Mouse (Mus musculus): ENCODE measurements around the gene Kcnh5. TPM values are rescaled to one million over a fixed set of nuclear protein-coding genes. Genes with fewer than 3 reads are reported as not detected.

Kcnh5 gene
- polyA plus RNA-seq, 1 experiment from 2014 or later: 1.2 TPM

DNA sequence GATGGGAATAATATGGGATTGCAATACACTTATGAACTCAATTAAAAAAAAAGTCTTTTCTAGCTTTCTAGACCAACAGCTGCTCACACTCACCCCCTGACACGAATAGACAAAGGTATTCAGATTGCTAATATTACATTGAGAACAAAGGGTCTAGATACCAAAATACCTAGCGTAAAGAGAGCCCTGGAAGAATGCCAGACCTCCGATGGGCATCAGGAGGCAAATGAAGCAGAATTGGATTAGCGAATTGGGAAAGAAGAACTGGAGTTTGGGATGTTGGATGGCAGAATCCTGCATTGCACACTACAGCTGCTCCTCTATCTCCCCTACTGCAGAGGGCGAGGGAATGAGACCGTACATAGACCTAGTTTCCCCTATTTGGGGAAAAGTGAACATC, 275.8 kb downstream of the Kcnh5 start:
- H3K9ac ChIP-seq: no peak overlapping the region
- no peaks in the 10 kb centered on the region for H3K4me1 ChIP-seq
- 81% methylated on average over 6 of the region's 6 CpGs for WGBS
- no peaks in the 10 kb centered on the region for H3K9me3 ChIP-seq
- no peak overlapping the region for H3K4me3 ChIP-seq (replicated peaks)
- no peak overlapping the region for H3K4me2 ChIP-seq
- H3K27ac ChIP-seq: no peak overlapping the region
- H3K36me3 ChIP-seq (replicated peaks): no peaks in the 10 kb centered on the region
- no peak for ATAC-seq (ENCODE audit: low FRiP score)
- H3K27me3 ChIP-seq: no peaks in the 10 kb centered on the region

DNA sequence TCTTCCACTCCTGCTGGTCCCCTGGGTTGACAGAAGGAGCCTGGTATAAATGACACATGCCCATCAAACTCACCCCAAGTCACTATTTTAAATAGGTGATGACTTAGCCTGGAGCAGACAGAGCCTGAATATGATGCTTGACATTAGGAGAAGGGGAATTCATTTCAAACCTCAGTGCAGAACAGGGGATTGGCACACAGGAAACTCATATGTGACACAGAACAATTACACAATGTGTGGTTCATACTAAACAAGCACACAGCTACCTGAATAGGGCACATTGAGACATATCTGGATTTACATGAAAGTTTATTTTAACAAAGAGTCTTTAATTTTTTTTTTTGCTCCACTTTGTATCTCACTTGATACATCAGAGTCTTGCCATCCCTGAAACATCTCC, 276.4 kb downstream of the Kcnh5 start:
- ATAC-seq (ENCODE audit: low FRiP score): no peak
- Histone ChIP-seq H3K27me3 (no peaks in the 10 kb centered on the region), H3K4me2 (no peak overlapping the region), H3K27ac (no peak overlapping the region), H3K9me3 (no peaks in the 10 kb centered on the region), H3K4me3 (replicated peaks) (no peak overlapping the region), H3K9ac (no peak overlapping the region), H3K36me3 (replicated peaks) (no peaks in the 10 kb centered on the region), H3K4me1 (no peaks in the 10 kb centered on the region)

DNA sequence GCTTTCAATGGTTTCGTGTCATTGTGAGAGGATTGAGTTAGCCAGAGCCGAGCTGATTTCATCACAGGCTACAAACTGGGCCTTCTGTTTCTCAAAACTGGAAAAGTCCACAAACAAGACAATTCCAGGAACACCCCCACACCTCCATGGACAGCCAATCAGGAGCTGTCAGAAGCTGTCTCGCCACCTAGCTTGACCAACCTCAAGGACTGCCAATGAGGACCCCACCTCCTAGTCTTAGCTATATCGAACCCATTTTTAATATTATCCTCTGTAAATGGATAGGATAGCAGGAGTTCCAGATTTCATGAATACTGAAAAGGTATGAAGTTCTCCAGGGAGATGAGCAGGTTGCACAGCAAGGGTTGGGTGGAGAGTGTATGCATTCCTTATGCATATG, 278.1 kb downstream of the Kcnh5 start:
- no peaks in the 10 kb centered on the region for H3K27me3 ChIP-seq
- H3K4me3 ChIP-seq (replicated peaks): no peak overlapping the region
- H3K9ac ChIP-seq: no peak overlapping the region
- no peaks in the 10 kb centered on the region for H3K4me1 ChIP-seq
- H3K27ac ChIP-seq: no peak overlapping the region
- WGBS: 91% methylated on average over 4 of the region's 4 CpGs
- no peak for ATAC-seq (ENCODE audit: low FRiP score)
- H3K4me2 ChIP-seq: no peak overlapping the region
- H3K36me3 ChIP-seq (replicated peaks): no peaks in the 10 kb centered on the region
- no peaks in the 10 kb centered on the region for H3K9me3 ChIP-seq

DNA sequence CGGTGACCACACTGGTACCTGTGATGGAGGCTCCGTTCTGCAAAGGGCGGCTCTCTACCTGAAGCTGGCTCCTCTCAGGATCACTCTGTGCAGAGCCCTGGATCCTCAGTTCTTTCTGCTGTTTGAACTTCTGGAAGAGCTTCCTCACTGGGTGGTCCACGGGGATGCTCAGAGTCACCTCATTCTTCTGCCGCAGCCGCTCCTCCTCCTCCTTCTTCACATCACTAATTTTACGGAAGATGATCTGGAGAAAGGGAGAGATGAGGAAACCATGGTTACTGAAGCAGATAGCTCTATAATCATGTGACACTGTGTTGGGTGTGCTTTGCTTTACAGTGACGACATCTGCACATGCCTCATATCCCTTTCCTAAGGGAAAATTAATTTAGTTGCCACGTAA, 278.9 kb downstream of the Kcnh5 start:
- 94% methylated on average over 9 of the region's 9 CpGs for WGBS
- Histone ChIP-seq H3K4me3 (replicated peaks) (no peak overlapping the region), H3K27me3 (no peaks in the 10 kb centered on the region), H3K4me1 (no peaks in the 10 kb centered on the region), H3K36me3 (replicated peaks) (no peaks in the 10 kb centered on the region), H3K4me2 (no peak overlapping the region), H3K27ac (no peak overlapping the region), H3K9me3 (no peaks in the 10 kb centered on the region), H3K9ac (no peak overlapping the region)
- no peak for ATAC-seq (ENCODE audit: low FRiP score)

DNA sequence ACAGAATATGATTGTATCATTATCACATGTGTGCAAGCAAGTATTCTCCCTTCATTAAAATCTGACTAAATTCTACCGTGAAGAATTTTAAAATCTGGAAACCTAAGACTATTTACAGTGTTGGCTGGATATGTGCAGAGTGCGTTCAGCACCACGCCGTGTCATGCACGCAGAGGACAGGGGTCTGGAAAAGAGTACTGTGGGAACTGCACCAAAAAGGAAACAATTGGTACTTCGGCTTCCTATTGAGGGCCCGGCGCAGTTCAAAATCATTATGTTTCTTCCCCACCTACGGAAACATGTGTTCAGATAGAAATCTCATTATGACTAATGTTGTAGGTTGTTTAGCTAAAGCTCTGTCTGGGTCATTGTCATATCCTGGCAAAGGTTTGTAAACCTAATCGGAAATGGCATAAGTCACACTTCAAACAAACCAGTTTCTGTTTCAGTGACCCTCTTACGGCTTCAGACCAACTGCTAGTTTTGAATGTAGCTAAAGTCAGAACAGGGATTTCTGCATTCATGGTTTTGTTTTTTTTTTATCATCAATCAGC, 282.2 kb downstream of the Kcnh5 start:
- 90% methylated on average over 11 of the region's 11 CpGs for WGBS
- Histone ChIP-seq H3K4me3 (replicated peaks) (no peak overlapping the region), H3K9ac (no peak overlapping the region), H3K4me2 (no peak overlapping the region), H3K27me3 (no peaks in the 10 kb centered on the region), H3K27ac (no peak overlapping the region), H3K4me1 (no peaks in the 10 kb centered on the region), H3K9me3 (no peaks in the 10 kb centered on the region), H3K36me3 (replicated peaks) (no peaks in the 10 kb centered on the region)
- no peak for ATAC-seq (ENCODE audit: low FRiP score)

DNA sequence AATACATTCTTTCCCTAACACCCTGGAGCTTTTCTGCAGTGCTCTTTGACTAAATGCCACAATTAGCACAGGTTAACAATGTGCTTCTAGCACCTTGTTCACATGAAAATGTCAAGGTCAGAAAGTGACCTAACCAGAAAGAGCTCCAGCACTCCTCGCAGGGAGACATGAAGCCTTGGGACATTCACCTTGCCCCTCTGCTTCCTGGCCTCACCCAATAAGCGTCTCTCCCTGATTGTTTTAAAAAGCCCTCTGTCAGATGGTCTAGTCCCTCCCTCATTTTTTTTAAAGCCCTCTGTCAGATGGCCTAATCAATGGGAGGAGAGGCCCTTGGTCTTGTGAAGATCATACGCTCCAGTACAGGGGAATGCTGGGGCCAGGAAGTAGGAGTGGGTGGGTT, 287.7 kb downstream of the Kcnh5 start:
- no peak overlapping the region for H3K27ac ChIP-seq
- H3K4me2 ChIP-seq: no peak overlapping the region
- H3K9me3 ChIP-seq: no peaks in the 10 kb centered on the region
- ATAC-seq (ENCODE audit: low FRiP score): no peak
- H3K4me3 ChIP-seq (replicated peaks): no peak overlapping the region
- H3K36me3 ChIP-seq (replicated peaks): no peaks in the 10 kb centered on the region
- WGBS: 59% methylated on average over 3 of the region's 3 CpGs
- no peaks in the 10 kb centered on the region for H3K4me1 ChIP-seq
- no peaks in the 10 kb centered on the region for H3K27me3 ChIP-seq
- H3K9ac ChIP-seq: no peak overlapping the region

DNA sequence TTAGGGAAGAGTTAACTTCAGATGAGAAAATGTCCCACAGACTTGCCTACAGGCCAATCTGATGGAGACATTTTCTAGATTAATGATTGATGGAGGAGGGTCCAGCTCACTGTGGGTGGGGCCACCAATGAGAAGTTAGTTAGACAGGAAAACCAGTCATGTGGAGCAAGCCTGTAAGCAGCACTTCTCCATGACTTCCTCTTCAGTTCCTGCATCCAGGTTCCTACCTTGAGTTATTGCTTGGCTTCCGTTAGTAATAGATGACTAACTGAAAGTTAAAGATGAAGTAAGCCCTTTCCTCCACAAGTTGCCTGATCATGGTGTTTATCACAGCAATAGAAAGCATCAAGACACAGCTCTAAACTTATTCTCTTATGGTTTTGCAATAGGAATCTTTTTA, 290.1 kb downstream of the Kcnh5 start:
- 91% methylated on average over 1 of the region's 1 CpGs for WGBS
- Histone ChIP-seq H3K9me3 (no peaks in the 10 kb centered on the region), H3K9ac (no peak overlapping the region), H3K36me3 (replicated peaks) (no peaks in the 10 kb centered on the region), H3K4me2 (no peak overlapping the region), H3K4me1 (no peaks in the 10 kb centered on the region), H3K27ac (no peak overlapping the region), H3K27me3 (no peaks in the 10 kb centered on the region), H3K4me3 (replicated peaks) (no peak overlapping the region)
- ATAC-seq (ENCODE audit: low FRiP score): no peak

DNA sequence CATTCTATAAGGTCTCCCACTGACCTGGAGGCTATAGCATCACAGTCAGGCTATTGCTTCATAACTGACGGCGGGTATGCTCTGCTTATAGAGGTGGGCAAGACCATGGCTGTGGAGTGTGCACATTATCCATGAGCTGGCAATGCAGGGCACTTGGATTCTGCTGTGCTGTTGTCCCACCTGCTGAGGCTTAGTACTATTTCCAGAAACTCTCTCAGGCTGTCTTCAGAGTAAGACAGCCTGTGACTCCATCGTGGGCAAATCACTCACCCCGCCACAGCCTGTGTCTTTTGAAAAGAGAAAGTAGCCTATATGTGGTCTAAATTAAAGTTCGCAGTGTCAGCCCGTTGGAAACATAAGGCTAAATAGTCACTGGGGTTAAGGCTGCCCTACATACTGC, 295.8 kb downstream of the Kcnh5 start:
- Histone ChIP-seq H3K9ac (no peak overlapping the region), H3K36me3 (replicated peaks) (no peaks in the 10 kb centered on the region), H3K27ac (no peak overlapping the region), H3K4me1 (no peaks in the 10 kb centered on the region), H3K9me3 (no peaks in the 10 kb centered on the region), H3K4me3 (replicated peaks) (no peak overlapping the region), H3K27me3 (no peaks in the 10 kb centered on the region), H3K4me2 (no peak overlapping the region)
- no peak for ATAC-seq (ENCODE audit: low FRiP score)
- 86% methylated on average over 6 of the region's 6 CpGs for WGBS

DNA sequence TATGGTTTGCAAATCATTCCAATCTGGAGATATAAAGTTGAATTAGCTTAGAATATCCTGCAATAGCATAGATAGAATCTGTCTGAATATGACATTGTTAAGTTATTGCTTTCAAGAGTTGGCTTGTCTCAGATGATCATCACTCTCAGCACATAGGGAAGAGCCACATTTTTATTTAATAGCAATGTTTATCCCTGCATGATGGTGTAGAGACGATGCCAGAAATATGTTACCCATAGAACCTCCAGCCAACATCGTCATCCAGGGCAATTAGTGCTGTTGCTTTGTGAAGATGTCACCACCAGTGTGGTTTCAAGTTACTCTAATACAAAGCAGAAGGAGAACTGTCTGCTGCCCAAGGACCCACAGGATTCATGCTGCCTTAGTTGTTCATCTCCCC, 321.5 kb downstream of the Kcnh5 start:
- ATAC-seq (ENCODE audit: low FRiP score): no peak
- Histone ChIP-seq H3K36me3 (replicated peaks) (no peaks in the 10 kb centered on the region), H3K4me2 (no peak overlapping the region), H3K27ac (no peak overlapping the region), H3K4me3 (replicated peaks) (no peak overlapping the region), H3K9me3 (no peaks in the 10 kb centered on the region), H3K27me3 (no peaks in the 10 kb centered on the region), H3K9ac (no peak overlapping the region), H3K4me1 (peaks cover 3% of the 10 kb centered on the region)
- 61% methylated on average over 2 of the region's 2 CpGs for WGBS

DNA sequence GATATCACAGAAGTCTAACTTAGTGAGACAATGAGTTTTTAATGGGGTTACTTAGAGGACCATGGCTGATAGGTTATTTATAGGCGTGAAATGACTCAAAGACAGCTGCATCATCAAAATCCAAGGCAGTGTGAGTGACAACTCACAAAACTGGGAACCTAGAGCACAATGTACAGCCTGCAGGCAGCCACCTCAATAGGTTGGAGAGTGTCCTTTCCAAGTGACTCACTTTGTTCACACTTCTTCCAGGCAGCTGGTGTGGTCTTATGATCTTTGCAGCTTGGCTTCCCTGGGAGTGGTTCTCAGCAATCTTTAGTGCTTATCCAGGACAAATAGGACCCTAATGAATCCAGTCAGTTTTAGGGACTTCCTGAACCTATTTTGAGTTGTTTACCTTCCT, 322.9 kb downstream of the Kcnh5 start:
- no peak for ATAC-seq (ENCODE audit: low FRiP score)
- WGBS: 73% methylated on average over 1 of the region's 1 CpGs
- H3K9ac ChIP-seq: no peak overlapping the region

DNA sequence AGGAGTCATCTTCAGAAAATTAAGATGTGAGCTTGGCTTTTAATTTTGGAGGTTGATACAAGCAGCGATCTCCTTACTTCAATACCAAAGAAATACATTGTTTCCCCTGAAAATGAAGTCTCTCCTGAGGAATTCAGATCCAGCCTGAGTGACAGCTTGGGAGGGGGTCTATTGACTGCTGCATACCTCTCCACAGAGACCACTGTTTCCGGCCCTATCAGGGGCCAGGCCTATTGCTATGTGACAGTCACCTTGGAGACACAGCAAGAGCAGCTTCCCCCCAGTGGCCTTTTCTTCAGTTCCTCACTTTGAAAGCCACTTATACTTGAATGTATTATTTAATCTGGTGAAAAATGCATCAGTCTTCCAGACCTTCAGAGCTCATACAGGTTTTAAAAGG, 326.8 kb downstream of the Kcnh5 start:
- WGBS: 9% methylated on average over 2 of the region's 2 CpGs
- ATAC-seq (ENCODE audit: low FRiP score): peak; percentile 81; the same call in 1 of the 2 replicates

More for the DNA sequence above, 322.9 kb downstream of the Kcnh5 start:
- Histone ChIP-seq H3K4me2 (no peak overlapping the region), H3K4me3 (replicated peaks) (no peak overlapping the region), H3K27ac (no peak overlapping the region), H3K27me3 (no peaks in the 10 kb centered on the region), H3K4me1 (peaks cover 12% of the 10 kb centered on the region), H3K9me3 (no peaks in the 10 kb centered on the region), H3K36me3 (replicated peaks) (no peaks in the 10 kb centered on the region)

DNA sequence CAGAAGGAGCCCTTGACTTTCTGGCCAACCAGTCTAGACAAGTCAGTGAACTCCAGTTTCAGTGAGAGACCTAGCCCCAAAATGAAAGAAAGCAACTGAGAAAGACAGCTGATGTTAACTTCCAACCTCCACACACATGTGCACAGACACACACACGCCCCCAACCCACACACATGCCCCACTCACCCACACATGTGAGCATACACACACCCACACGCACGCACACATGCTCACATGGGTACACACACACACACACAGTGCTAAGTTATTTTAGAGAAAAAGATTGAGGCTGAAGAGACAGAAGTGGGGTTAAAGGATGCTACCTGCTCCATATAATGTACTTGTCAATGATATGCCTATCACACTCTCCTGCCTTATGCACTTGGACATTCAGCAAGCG, 327.2 kb downstream of the Kcnh5 start:
- Histone ChIP-seq H3K9me3 (no peaks in the 10 kb centered on the region), H3K36me3 (replicated peaks) (no peaks in the 10 kb centered on the region), H3K27ac (peak overlapping the region; percentile 42; the same call in 1 of the 2 replicates), H3K4me3 (replicated peaks) (no peak overlapping the region), H3K27me3 (no peaks in the 10 kb centered on the region), H3K4me2 (no peak overlapping the region), H3K4me1 (peaks cover 12% of the 10 kb centered on the region), H3K9ac (no peak overlapping the region)
- WGBS: 74% methylated on average over 4 of the region's 4 CpGs
- ATAC-seq (ENCODE audit: low FRiP score): no peak

More for the DNA sequence above, 326.8 kb downstream of the Kcnh5 start:
- no peak overlapping the region for H3K27ac ChIP-seq
- H3K4me2 ChIP-seq: peak overlapping the region; percentile 10; the same call in 1 of the 2 replicates
- H3K4me3 ChIP-seq (replicated peaks): no peak overlapping the region
- peaks cover 12% of the 10 kb centered on the region for H3K4me1 ChIP-seq
- H3K9me3 ChIP-seq: no peaks in the 10 kb centered on the region
- no peaks in the 10 kb centered on the region for H3K36me3 ChIP-seq (replicated peaks)
- no peaks in the 10 kb centered on the region for H3K27me3 ChIP-seq
- H3K9ac ChIP-seq: no peak overlapping the region

DNA sequence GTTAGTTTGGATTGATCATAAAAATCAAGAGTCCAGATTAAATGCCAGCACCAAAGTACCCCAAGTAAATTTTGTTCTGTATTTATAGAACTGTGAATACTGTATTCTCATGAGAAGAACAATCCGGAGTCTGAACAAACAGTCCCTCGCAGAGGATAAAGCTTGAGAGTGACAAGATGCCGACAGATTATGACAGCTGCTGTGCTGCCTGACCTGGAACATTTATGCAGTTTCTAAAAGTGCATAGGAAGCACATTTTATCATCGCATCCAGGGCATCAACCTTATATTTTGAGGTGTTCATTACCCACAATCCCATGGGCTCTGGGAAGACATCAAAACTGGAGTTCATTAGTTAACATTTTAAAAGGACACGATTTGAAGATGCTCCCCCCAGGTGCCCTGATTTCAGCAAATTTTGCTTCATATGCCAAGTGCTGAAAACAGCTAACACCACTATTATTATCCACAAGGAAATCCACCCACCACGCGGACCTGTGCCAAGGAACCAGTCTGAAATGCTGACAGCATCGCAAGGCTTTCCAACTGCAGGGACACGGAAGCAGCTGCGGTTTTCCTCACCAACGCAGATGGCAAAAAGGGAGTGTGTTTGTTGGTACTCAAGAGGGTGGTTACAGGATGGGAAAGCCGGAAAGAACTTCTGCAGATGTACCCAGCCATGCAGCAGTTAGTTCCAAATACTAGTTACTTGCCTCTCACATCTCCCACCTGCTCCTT, 328.4 kb downstream of the Kcnh5 start:
- H3K27ac ChIP-seq: no peak overlapping the region
- no peak overlapping the region for H3K4me2 ChIP-seq
- no peaks in the 10 kb centered on the region for H3K36me3 ChIP-seq (replicated peaks)
- 89% methylated on average over 12 of the region's 12 CpGs for WGBS
- H3K9me3 ChIP-seq: no peaks in the 10 kb centered on the region
- no peak overlapping the region for H3K4me3 ChIP-seq (replicated peaks)
- peaks cover 12% of the 10 kb centered on the region for H3K4me1 ChIP-seq
- no peak for ATAC-seq (ENCODE audit: low FRiP score)
- no peak overlapping the region for H3K9ac ChIP-seq
- no peaks in the 10 kb centered on the region for H3K27me3 ChIP-seq

Data from forebrain, embryonic 12.5 days (tissue).